Mouse (Mus musculus) kidney, postnatal 0 days (tissue): ENCODE data around the gene Sap30bp. TPM values are rescaled to one million over a fixed set of nuclear protein-coding genes. Genes with fewer than 3 reads are reported as not detected.

Experiments used
- ATAC-seq: fragments of 200-750 bp; cut with Nextera tagmentation; replicated peaks from 2 replicates; pipeline ENCODE4 v1.8.0; 2017; ENCODE audit warnings: low read depth, moderate number of reproducible peaks, moderate TSS enrichment, moderate library complexity; ENCODE audit not compliant: low FRiP score
- DNase-seq: peaks from one replicate; pipeline ENCODE4 v3.0.0-alpha.2; 2016; ENCODE audit warnings: low spot score
- H3K27ac ChIP-seq: fragments of 300-500 bp; sonication (generic); 2 replicates; pipeline ENCODE4 v1.5.1; 2014; ENCODE audit warnings: mild to moderate bottlenecking
- H3K27me3 ChIP-seq: fragments of 300-500 bp; sonication (generic); 2 replicates; pipeline ENCODE4 v1.6.1; 2014; ENCODE audit warnings: low read length, mixed read lengths; ENCODE audit not compliant: insufficient read depth
- H3K36me3 ChIP-seq: fragments of 300-500 bp; sonication (generic); 2 replicates; pipeline ENCODE4 v1.6.1; 2014; ENCODE audit warnings: low read length, mixed read lengths; ENCODE audit not compliant: insufficient read depth
- H3K4me1 ChIP-seq: fragments of 300-500 bp; sonication (generic); replicated peaks from 2 replicates; pipeline ENCODE4 v1.6.1; 2014; ENCODE audit warnings: antibody characterized with exemption, low read length, mixed read lengths; ENCODE audit not compliant: insufficient read depth
- H3K4me2 ChIP-seq: fragments of 300-500 bp; sonication (generic); 2 replicates; pipeline ENCODE4 v1.6.1; 2014; ENCODE audit warnings: mild to moderate bottlenecking, low read length, moderate library complexity, mixed read lengths
- H3K4me3 ChIP-seq: fragments of 300-500 bp; sonication (generic); replicated peaks from 2 replicates; pipeline ENCODE4 v1.5.1; 2014; ENCODE audit warnings: low read depth, low read length
- H3K9ac ChIP-seq: fragments of 300-500 bp; sonication (generic); 2 replicates; pipeline ENCODE4 v1.6.1; 2014; ENCODE audit warnings: low read depth, low read length
- H3K9me3 ChIP-seq: fragments of 300-500 bp; sonication (generic); replicated peaks from 2 replicates; pipeline ENCODE4 v1.6.1; 2016; ENCODE audit warnings: low read length, inconsistent platforms, mixed read lengths
- CTCF ChIP-seq: IDR thresholded peaks from 2 replicates; pipeline ENCODE4 v1.5.1; 2016; ENCODE audit warnings: antibody characterized with exemption, low read depth, mild to moderate bottlenecking, moderate library complexity
- WGBS: fragments of 180-500 bp; shearing (Covaris S2); extraction: QIAGEN DNeasy Blood & Tissue Kit; methylation state at CpG from one replicate; pipeline ENCODE4 v1.1.7; 2014; 5-methylcytosine and 5-hydroxymethylcytosine counted together
- polyA plus RNA-seq: library from polyadenylated mRNA; unstranded; fragments of >200 nt; fragmentation: Nextera tagmentation; extraction: Ambion mirVana; gene quantifications from 2 replicates; pipeline ENCODE4 v1.2.1, GENCODE M21; 2015

Gene Sap30bp
- polyA plus RNA-seq, 1 experiment from 2014 or later = 37.2 TPM

GRCm38 (mm10) chr11:115900561-115901337 is 32.3 kb upstream of the Sap30bp start:
- H3K27me3 ChIP-seq = no peaks in the 10 kb centered on the region
- TF ChIP-seq CTCF = no peak
- no peaks in the 10 kb centered on the region for H3K9me3 ChIP-seq
- peaks cover 55% of the 10 kb centered on the region for H3K4me1 ChIP-seq
- ATAC-seq (no peak), DNase-seq (no peak)
- 0 out of 2 replicates have a peak overlapping the region, but pooled peaks have one; percentile 91 for H3K27ac ChIP-seq
- H3K4me3 ChIP-seq = no peak overlapping the region
- peak overlapping the region; percentile 38; the same call in 1 of the 2 replicates for H3K4me2 ChIP-seq
- no peaks in the 10 kb centered on the region for H3K36me3 ChIP-seq
- peak overlapping the region; percentile 32; the same call in 1 of the 2 replicates for H3K9ac ChIP-seq
- 61% methylated on average over 8 of the region's 8 CpGs for WGBS

DNA sequence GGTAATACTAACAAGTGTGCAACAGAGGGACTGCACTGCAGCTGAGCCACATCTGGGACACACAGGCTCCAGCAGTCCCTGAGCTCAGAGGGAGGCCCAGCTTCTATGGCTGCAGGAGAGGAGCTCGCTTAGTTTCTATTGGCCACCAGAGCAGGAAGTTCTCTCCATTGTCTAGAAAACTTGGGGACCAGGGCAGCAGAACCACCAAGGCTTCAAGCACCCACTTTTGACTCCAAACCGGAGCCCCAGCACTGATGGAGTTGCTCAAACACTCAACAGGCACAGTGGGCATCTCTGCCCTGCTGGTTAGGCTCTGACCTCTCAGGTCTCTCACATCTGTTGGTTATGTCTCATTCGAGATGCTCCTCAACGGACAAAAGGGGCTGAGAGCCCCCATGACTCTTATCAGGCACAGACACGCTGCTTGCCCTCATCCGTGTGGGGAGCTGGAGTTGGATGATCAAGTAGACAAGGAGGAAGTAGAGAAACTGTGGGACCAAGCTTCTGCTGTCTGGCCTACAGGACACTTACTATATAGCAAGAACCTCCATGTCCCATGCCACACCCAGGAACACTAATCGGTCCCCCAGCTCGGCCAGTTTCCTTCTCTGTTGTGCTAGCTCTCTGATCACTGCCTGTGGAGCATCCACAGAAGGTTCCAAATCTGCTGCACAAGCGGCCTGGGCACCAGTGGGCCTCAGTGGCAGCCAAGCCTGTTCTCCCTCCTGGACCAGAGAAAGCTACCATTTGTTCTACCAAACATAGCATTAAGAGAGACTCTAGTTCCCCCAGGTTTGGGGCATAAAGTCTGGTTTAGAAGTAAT is 31.5 kb upstream of the Sap30bp start:
- no peak for TF ChIP-seq CTCF
- whole genome bisulfite sequencing = 87% methylated on average over 9 of the region's 9 CpGs
- Histone ChIP-seq H3K9ac (no peak overlapping the region), H3K27ac (no peak overlapping the region), H3K9me3 (no peaks in the 10 kb centered on the region), H3K36me3 (no peaks in the 10 kb centered on the region), H3K4me3 (no peak overlapping the region), H3K27me3 (no peaks in the 10 kb centered on the region), H3K4me1 (peaks cover 60% of the 10 kb centered on the region), H3K4me2 (no peak overlapping the region)
- DNase-seq (no peak), ATAC-seq (no peak)

DNA sequence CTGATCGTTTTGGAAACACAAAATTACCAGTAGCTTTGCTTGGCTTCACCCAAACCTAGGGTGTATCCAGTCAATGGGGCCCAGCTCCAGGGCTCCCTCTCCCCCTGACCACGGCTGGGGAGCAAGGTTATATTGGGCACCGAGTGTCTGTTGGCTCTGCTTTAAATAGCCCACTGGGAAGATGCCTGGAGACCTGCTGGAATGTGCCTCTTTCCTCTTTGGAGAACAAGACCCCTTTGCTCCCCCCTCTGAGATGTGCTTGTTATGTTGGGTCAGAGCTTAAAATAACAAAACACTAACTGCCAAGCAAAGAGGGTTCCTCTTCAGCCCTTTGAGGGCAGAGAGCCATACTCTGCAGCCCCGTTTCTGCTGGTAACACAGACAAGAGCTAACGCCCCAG is 30.9 kb upstream of the Sap30bp start:
- H3K27me3 ChIP-seq = no peaks in the 10 kb centered on the region
- DNase-seq (no peak), ATAC-seq (no peak)
- no peaks in the 10 kb centered on the region for H3K36me3 ChIP-seq
- H3K4me1 ChIP-seq = peaks cover 65% of the 10 kb centered on the region
- H3K9me3 ChIP-seq = no peaks in the 10 kb centered on the region
- H3K27ac ChIP-seq = 0 out of 2 replicates have a peak overlapping the region, but pooled peaks have one; percentile 25
- H3K4me2 ChIP-seq = no peak overlapping the region
- H3K9ac ChIP-seq = no peak overlapping the region
- no peak overlapping the region for H3K4me3 ChIP-seq
- WGBS = 73% methylated on average over 5 of the region's 5 CpGs
- no peak for TF ChIP-seq CTCF

- H3K4me3 ChIP-seq = no peak overlapping the region
- no peak overlapping the region for H3K4me2 ChIP-seq
- H3K9me3 ChIP-seq = no peaks in the 10 kb centered on the region
- H3K9ac ChIP-seq = no peak overlapping the region
- no peaks in the 10 kb centered on the region for H3K27me3 ChIP-seq
- TF ChIP-seq CTCF = no peak
- ATAC-seq (no peak), DNase-seq (no peak)
- H3K27ac ChIP-seq = peak overlapping the region; percentile 25; the same call in 1 of the 2 replicates
- 67% methylated on average over 1 of the region's 1 CpGs for WGBS
- H3K4me1 ChIP-seq = peaks cover 66% of the 10 kb centered on the region
- H3K36me3 ChIP-seq = no peaks in the 10 kb centered on the region
These were observed 30.3 kb upstream of the Sap30bp start for GRCm38 (mm10) chr11:115902831-115903230.

GRCm38 (mm10) chr11:115903384-115904230 is 29.5 kb upstream of the Sap30bp start:
- DNase-seq = no peak

More at GRCm38 (mm10) chr11:115903384-115904230, 29.5 kb upstream of the Sap30bp start:
- H3K27ac ChIP-seq = peak overlapping the region; percentile 83
- TF ChIP-seq CTCF = no peak
- H3K4me1 ChIP-seq = peaks cover 66% of the 10 kb centered on the region
- H3K4me3 ChIP-seq = no peak overlapping the region
- H3K36me3 ChIP-seq = no peaks in the 10 kb centered on the region
- 0 out of 2 replicates have a peak, but pooled peaks have one; percentile 1 for ATAC-seq
- no peak overlapping the region for H3K4me2 ChIP-seq
- no peak overlapping the region for H3K9ac ChIP-seq
- no peaks in the 10 kb centered on the region for H3K27me3 ChIP-seq
- 51% methylated on average over 11 of the region's 11 CpGs for WGBS
- H3K9me3 ChIP-seq = no peaks in the 10 kb centered on the region
